Mouse (Mus musculus) embryonic facial prominence, embryonic 15.5 days (tissue): ENCODE measurements around the gene Pfkfb4. TPM values are rescaled to one million over a fixed set of nuclear protein-coding genes. Genes with fewer than 3 reads are reported as not detected.

ENCODE experiments used
- ATAC-seq: fragments of 200-750 bp; cut with Nextera tagmentation; 2 replicates; pipeline ENCODE4 v1.8.0; 2017; ENCODE audit warnings: low read depth, moderate TSS enrichment; ENCODE audit not compliant: insufficient number of reproducible peaks, low FRiP score, low TSS enrichment
- H3K27ac ChIP-seq: fragments of 300-500 bp; sonication (generic); replicated peaks from 2 replicates; pipeline ENCODE4 v1.5.1; 2015; ENCODE audit warnings: mild to moderate bottlenecking, inconsistent platforms
- H3K27me3 ChIP-seq: fragments of 300-500 bp; sonication (generic); 2 replicates; pipeline ENCODE4 v1.6.1; 2015; ENCODE audit warnings: inconsistent platforms
- H3K36me3 ChIP-seq: fragments of 300-500 bp; sonication (generic); 2 replicates; pipeline ENCODE4 v1.6.1; 2015; ENCODE audit warnings: mild to moderate bottlenecking, inconsistent platforms
- H3K4me1 ChIP-seq: fragments of 300-500 bp; sonication (generic); 2 replicates; pipeline ENCODE4 v1.6.1; 2015; ENCODE audit warnings: inconsistent platforms
- H3K4me2 ChIP-seq: fragments of 300-500 bp; sonication (generic); replicated peaks from 2 replicates; pipeline ENCODE4 v1.6.1; 2015; ENCODE audit warnings: mild to moderate bottlenecking, inconsistent platforms
- H3K4me3 ChIP-seq: fragments of 300-500 bp; sonication (generic); replicated peaks from 2 replicates; pipeline ENCODE4 v1.5.1; 2015; ENCODE audit warnings: mild to moderate bottlenecking, inconsistent platforms
- H3K9ac ChIP-seq: fragments of 300-500 bp; sonication (generic); 2 replicates; pipeline ENCODE4 v1.6.1; 2015; ENCODE audit warnings: inconsistent platforms
- H3K9me3 ChIP-seq: fragments of 300-500 bp; sonication (generic); replicated peaks from 2 replicates; pipeline ENCODE4 v1.6.1; 2016; ENCODE audit warnings: inconsistent platforms
- WGBS: fragments of 180-500 bp; shearing (Covaris S2); methylation state at CpG from one replicate; pipeline ENCODE4 v1.1.7; 2015; 5-methylcytosine and 5-hydroxymethylcytosine counted together
- polyA plus RNA-seq: library from polyadenylated mRNA; unstranded; fragments of >200 nt; fragmentation: Nextera tagmentation; extraction: Ambion mirVana; gene quantifications from 2 replicates; pipeline ENCODE4 v1.2.1, GENCODE M21; 2015

Gene Pfkfb4
- polyA plus RNA-seq, 1 experiment from 2014 or later = 14.9 TPM

GRCm38 (mm10) chr9:108996411-108996810 lies 4.8 kb downstream of the Pfkfb4 start:
- ATAC-seq = no peak
- H3K36me3 ChIP-seq = no peaks in the 10 kb centered on the region
- H3K4me1 ChIP-seq = peaks cover 29% of the 10 kb centered on the region
- no peak overlapping the region for H3K27ac ChIP-seq
- 76% methylated on average over 9 of the region's 9 CpGs for WGBS
- no peaks in the 10 kb centered on the region for H3K9me3 ChIP-seq
- no peak overlapping the region for H3K4me2 ChIP-seq
- H3K9ac ChIP-seq = no peak overlapping the region
- no peak overlapping the region for H3K4me3 ChIP-seq
- H3K27me3 ChIP-seq = no peaks in the 10 kb centered on the region

DNA sequence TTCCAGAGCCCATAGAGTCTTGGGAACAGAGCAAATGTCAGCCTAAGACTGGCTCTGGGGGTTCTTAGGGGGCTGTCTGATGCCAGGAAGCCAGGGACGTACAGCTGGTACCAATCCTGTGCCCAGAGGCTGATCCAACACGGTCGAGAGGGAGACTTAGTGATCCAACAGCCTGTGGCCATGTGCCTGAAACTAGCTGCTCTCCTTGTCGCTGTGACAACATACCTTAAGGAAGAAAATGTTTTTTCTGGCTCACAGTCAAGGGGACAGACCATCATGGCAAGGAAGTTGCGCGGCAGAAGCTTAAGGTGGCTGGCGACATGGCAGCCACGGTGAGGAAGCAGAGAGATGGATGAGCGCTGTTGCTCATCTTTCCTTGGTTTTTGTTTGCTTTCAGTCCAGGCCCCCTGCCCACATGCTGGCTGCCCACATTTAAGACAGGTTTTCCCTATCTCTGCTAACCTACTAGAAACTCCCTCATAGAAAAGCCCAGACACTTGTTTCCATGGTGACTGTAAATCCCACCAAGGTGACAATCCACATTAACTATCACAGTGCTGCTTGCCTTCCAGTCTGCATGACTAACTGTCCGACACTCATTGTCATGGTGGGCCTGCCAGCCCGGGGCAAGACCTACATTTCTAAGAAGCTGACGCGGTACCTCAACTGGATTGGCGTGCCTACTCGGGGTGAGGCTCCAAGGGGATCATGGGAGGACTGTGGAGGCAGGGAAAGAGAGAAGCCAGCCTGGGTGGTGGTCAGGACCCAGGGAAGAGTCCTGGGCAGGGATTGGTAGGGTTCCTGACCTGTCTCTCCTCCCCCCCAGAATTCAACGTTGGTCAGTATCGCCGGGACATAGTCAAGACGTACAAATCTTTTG lies 6.9 kb downstream of the Pfkfb4 start:
- Histone ChIP-seq H3K27ac (no peak overlapping the region), H3K4me1 (peaks cover 14% of the 10 kb centered on the region), H3K4me3 (no peak overlapping the region), H3K27me3 (no peaks in the 10 kb centered on the region), H3K9me3 (no peaks in the 10 kb centered on the region), H3K4me2 (no peak overlapping the region), H3K9ac (no peak overlapping the region), H3K36me3 (0 out of 2 replicates have a peak, but pooled peaks cover 6% of the 10 kb centered on the region)
- no peak for ATAC-seq
- WGBS = 75% methylated on average over 19 of the region's 19 CpGs

DNA sequence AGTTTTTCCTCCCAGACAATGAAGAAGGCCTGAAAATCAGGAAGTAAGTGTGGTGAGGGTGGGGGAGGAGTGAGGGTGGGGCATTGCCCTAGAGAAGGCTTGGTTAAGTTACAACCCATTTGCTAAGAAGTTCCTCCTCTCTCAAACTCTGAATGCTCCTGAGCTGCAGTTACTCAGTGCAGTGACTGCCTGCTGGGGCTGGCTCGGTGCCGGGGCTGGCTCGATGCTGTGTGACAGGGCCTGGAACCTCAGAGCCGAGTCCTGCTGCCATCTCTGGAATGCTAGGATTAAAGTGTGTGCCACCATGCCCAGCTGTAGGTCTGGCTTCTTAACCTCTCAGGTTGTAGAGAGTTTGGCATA lies 7.6 kb downstream of the Pfkfb4 start:
- Histone ChIP-seq H3K4me3 (no peak overlapping the region), H3K27me3 (no peaks in the 10 kb centered on the region), H3K4me1 (peaks cover 11% of the 10 kb centered on the region; the same call in 1 of the 2 replicates), H3K4me2 (no peak overlapping the region), H3K27ac (no peak overlapping the region), H3K36me3 (0 out of 2 replicates have a peak, but pooled peaks cover 6% of the 10 kb centered on the region), H3K9me3 (no peaks in the 10 kb centered on the region), H3K9ac (no peak overlapping the region)
- no peak for ATAC-seq
- WGBS = 71% methylated on average over 4 of the region's 4 CpGs

DNA sequence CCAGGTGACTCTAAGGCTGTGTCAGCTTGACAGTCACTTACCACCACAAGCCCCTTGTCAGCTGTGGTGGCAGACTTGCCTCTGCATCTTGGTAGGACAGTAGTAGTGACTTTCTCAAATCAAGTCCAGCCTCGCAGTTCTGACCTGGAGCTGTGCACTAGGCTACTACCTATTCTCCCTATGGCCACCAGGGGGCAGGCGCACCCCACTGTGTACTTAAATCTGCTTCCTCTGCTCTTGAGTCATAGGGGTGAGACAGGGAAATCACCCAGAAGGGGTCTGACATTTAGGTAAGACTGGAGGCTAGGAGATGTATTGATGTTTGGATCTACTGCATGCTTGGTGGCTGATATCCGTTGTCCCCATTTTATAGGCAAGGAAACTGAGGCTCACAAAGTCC lies 9.1 kb downstream of the Pfkfb4 start:
- Histone ChIP-seq H3K27me3 (no peaks in the 10 kb centered on the region), H3K9me3 (no peaks in the 10 kb centered on the region), H3K9ac (no peak overlapping the region), H3K27ac (no peak overlapping the region), H3K4me1 (0 out of 2 replicates have a peak, but pooled peaks cover 2% of the 10 kb centered on the region), H3K4me3 (no peak overlapping the region), H3K4me2 (no peak overlapping the region), H3K36me3 (peaks cover 6% of the 10 kb centered on the region; the same call in 1 of the 2 replicates)
- WGBS = 9% methylated on average over 3 of the region's 3 CpGs
- no peak for ATAC-seq

DNA sequence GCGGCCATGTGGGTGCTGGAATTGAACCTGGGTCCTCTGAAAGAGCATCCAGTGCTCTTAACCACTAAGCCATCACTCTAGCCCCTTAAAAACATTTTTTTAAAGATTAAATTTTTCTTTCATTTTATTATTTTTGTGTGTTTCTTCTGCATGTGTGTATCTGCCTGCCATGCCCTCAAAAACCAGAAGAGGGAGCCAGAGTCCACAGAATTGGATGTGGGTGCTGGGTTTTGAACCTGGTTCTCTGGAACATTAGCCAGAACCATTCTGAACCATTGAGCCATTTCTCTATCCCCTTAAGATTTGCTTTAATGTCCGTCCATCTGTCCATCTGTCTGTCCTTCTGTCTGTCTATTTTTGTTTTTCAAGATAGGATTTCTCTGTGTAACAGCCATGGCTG lies 11.6 kb downstream of the Pfkfb4 start:
- no peaks in the 10 kb centered on the region for H3K4me1 ChIP-seq
- H3K36me3 ChIP-seq = peaks cover 6% of the 10 kb centered on the region; the same call in 1 of the 2 replicates
- WGBS = 59% methylated on average over 2 of the region's 2 CpGs
- H3K4me3 ChIP-seq = no peak overlapping the region
- no peaks in the 10 kb centered on the region for H3K27me3 ChIP-seq
- ATAC-seq = no peak
- H3K27ac ChIP-seq = no peak overlapping the region
- H3K9ac ChIP-seq = no peak overlapping the region
- H3K4me2 ChIP-seq = no peak overlapping the region
- no peaks in the 10 kb centered on the region for H3K9me3 ChIP-seq

GRCm38 (mm10) chr9:109007025-109007780 lies 15.6 kb downstream of the Pfkfb4 start:
- Histone ChIP-seq H3K9ac (no peak overlapping the region), H3K27me3 (no peaks in the 10 kb centered on the region), H3K4me2 (no peak overlapping the region), H3K4me1 (peaks cover 10% of the 10 kb centered on the region), H3K9me3 (no peaks in the 10 kb centered on the region), H3K4me3 (no peak overlapping the region), H3K36me3 (peaks cover 10% of the 10 kb centered on the region; the same call in 1 of the 2 replicates), H3K27ac (no peak overlapping the region)
- 80% methylated on average over 21 of the region's 21 CpGs for WGBS
- ATAC-seq = no peak

DNA sequence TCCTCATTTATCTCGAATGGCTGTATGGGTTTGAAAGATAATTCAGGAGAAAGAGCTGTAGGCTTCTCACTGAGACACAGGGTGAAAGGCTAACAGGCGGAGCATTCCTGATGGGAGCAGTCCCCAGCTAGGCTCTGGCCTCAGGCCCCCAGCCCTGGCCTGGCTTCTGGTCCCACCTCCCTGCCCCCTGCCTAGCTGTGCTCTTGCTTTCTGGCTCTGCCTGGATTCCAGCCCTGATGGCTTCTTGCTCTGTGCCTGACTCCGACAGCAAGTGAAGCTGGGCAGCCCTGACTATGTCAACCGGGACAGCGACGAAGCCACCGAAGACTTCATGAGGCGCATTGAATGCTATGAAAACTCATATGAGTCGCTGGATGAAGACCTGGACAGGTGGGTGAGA lies 16.5 kb downstream of the Pfkfb4 start:
- no peak for ATAC-seq
- peaks cover 10% of the 10 kb centered on the region for H3K4me1 ChIP-seq
- WGBS = 81% methylated on average over 9 of the region's 9 CpGs
- no peak overlapping the region for H3K9ac ChIP-seq
- H3K4me3 ChIP-seq = no peak overlapping the region
- H3K27me3 ChIP-seq = no peaks in the 10 kb centered on the region
- H3K36me3 ChIP-seq = peaks cover 4% of the 10 kb centered on the region; the same call in 1 of the 2 replicates
- H3K4me2 ChIP-seq = no peak overlapping the region
- no peak overlapping the region for H3K27ac ChIP-seq
- no peaks in the 10 kb centered on the region for H3K9me3 ChIP-seq

- Histone ChIP-seq H3K9ac (no peak overlapping the region), H3K4me3 (no peak overlapping the region), H3K36me3 (peaks cover 4% of the 10 kb centered on the region; the same call in 1 of the 2 replicates), H3K9me3 (no peaks in the 10 kb centered on the region), H3K4me1 (peaks cover 10% of the 10 kb centered on the region), H3K4me2 (no peak overlapping the region), H3K27me3 (no peaks in the 10 kb centered on the region), H3K27ac (peak overlapping the region; percentile 3; the same call in 1 of the 2 replicates)
- ATAC-seq = peak; percentile 34; the same call in 1 of the 2 replicates
- whole genome bisulfite sequencing = 52% methylated on average over 10 of the region's 10 CpGs
Measured at GRCm38 (mm10) chr9:109008994-109009635, 17.5 kb downstream of the Pfkfb4 start.

DNA sequence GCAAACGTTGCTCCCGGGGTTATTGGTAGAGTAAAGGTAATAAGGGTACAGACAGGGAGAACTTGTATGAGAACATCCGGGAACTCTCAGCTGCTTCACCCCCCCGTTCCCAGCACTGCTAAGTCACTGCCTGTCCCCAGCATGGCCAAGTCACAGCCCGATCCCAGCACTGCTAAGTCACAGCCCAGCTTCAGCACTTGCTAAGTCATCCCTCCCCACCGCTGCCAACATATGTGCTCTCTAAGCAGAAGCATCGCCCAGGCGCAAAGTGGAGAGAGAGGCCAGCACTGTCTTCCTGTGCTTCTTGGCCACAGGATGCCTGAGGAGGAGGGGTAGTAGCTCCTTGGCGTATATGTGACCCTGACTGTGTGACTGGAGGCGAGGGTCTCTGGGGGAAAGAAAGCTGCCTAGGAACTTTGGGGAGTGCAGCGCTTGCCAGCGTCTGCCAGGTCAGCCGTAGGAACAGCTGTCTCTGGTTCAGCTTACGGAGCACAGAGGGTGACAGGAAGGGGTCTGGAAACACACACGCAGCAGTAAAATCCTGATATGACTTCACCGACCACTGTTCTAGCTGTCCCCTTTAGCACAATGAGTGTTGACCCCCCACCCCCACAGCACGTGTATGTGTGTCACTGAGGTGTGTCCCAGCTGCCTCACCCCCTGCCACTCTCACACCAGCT lies 18.2 kb downstream of the Pfkfb4 start:
- WGBS = 46% methylated on average over 17 of the region's 17 CpGs
- peaks cover 10% of the 10 kb centered on the region for H3K4me1 ChIP-seq
- no peak overlapping the region for H3K4me2 ChIP-seq
- H3K9ac ChIP-seq = no peak overlapping the region
- H3K9me3 ChIP-seq = no peaks in the 10 kb centered on the region
- H3K4me3 ChIP-seq = no peak overlapping the region
- peaks cover 4% of the 10 kb centered on the region; the same call in 1 of the 2 replicates for H3K36me3 ChIP-seq
- no peaks in the 10 kb centered on the region for H3K27me3 ChIP-seq
- no peak for ATAC-seq
- peak overlapping the region; percentile 44; the same call in 1 of the 2 replicates for H3K27ac ChIP-seq

GRCm38 (mm10) chr9:109010316-109010690 lies 18.7 kb downstream of the Pfkfb4 start:
- ATAC-seq = no peak
- Histone ChIP-seq H3K9ac (no peak overlapping the region), H3K4me2 (no peak overlapping the region), H3K4me1 (peaks cover 10% of the 10 kb centered on the region), H3K9me3 (no peaks in the 10 kb centered on the region), H3K36me3 (peaks cover 4% of the 10 kb centered on the region; the same call in 1 of the 2 replicates), H3K4me3 (no peak overlapping the region), H3K27me3 (no peaks in the 10 kb centered on the region), H3K27ac (no peak overlapping the region)
- 85% methylated on average over 14 of the region's 14 CpGs for WGBS
